Mouse (Mus musculus): ENCODE data around the gene Sectm1b. TPM values are rescaled to one million over a fixed set of nuclear protein-coding genes. Genes with fewer than 3 reads are reported as not detected.
"Not testable (repeated sequence)": the region's sequence is repeated elsewhere in the genome, so short reads cannot be mapped to it uniquely, and the experiment has no call there.

The Sectm1b gene
- total RNA-seq, 1 experiment = not detected

GRCm38 (mm10) chr11:121064197-121064596, 828 bp upstream of the Sectm1b start:
- in situ Hi-C loops (cut with MboI; ENCODE audit: low sequenced_read_pairs in 2 of 2, unreplicated experiment in 2 of 2) = no loop called here
- no peak overlapping the region for H3K9ac ChIP-seq (ENCODE audit: insufficient read depth, low read depth, low read length, poor library complexity, severe bottlenecking)
- H3K36me3 ChIP-seq (ENCODE audit: control insufficient read depth, insufficient read depth, low read length, poor library complexity, severe bottlenecking) = no peaks in the 10 kb centered on the region
- no peak overlapping the region for H3K4me3 ChIP-seq (ENCODE audit: insufficient read depth in 1 of 2, low read depth in 1 of 2, low read length in 2 of 2, poor library complexity in 1 of 2, severe bottlenecking in 1 of 2)
- H3K27ac ChIP-seq (ENCODE audit: insufficient read depth, low read depth, low read length, poor library complexity, severe bottlenecking) = no peak overlapping the region
- H3K9me3 ChIP-seq (ENCODE audit: control insufficient read depth, insufficient read depth, low read depth, low read length) = no peaks in the 10 kb centered on the region
- H3K4me1 ChIP-seq (ENCODE audit: control insufficient read depth in 2 of 2, insufficient read depth in 2 of 2, low read length in 2 of 2, poor library complexity in 1 of 2) = no peaks in the 10 kb centered on the region
- TF ChIP-seq MAFK (IDR thresholded peaks at IDR 0.05; ENCODE audit: insufficient read depth, low read depth, low read length) (no peak), CHD2 (IDR thresholded peaks at IDR 0.05; ENCODE audit: low read depth, low read length) (no peak), ZNF384 (IDR thresholded peaks at IDR 0.05; ENCODE audit: low read depth, low read length) (no peak), ZC3H11A (IDR thresholded peaks at IDR 0.05; ENCODE audit: borderline replicate concordance, low read depth, low read length) (no peak), HCFC1 (IDR thresholded peaks at IDR 0.05; ENCODE audit: borderline replicate concordance, insufficient read depth, low read length) (no peak)
- no peak for DNase-seq (ENCODE audit: low read depth, low spot score)

- no peak overlapping the region for H3K27ac ChIP-seq (ENCODE audit: insufficient read depth, low read depth, low read length, poor library complexity, severe bottlenecking)
- H3K9me3 ChIP-seq (ENCODE audit: control insufficient read depth, insufficient read depth, low read depth, low read length) = no peaks in the 10 kb centered on the region
- no peak overlapping the region for H3K4me3 ChIP-seq (ENCODE audit: insufficient read depth in 1 of 2, low read depth in 1 of 2, low read length in 2 of 2, poor library complexity in 1 of 2, severe bottlenecking in 1 of 2)
- no peak for DNase-seq (ENCODE audit: low read depth, low spot score)
- H3K4me1 ChIP-seq (ENCODE audit: control insufficient read depth in 2 of 2, insufficient read depth in 2 of 2, low read length in 2 of 2, poor library complexity in 1 of 2) = no peaks in the 10 kb centered on the region
- H3K36me3 ChIP-seq (ENCODE audit: control insufficient read depth, insufficient read depth, low read length, poor library complexity, severe bottlenecking) = no peaks in the 10 kb centered on the region
- no peak overlapping the region for H3K9ac ChIP-seq (ENCODE audit: insufficient read depth, low read depth, low read length, poor library complexity, severe bottlenecking)
- TF ChIP-seq ZC3H11A (IDR thresholded peaks at IDR 0.05; ENCODE audit: borderline replicate concordance, low read depth, low read length) = no peak
- TF ChIP-seq HCFC1 (IDR thresholded peaks at IDR 0.05; ENCODE audit: borderline replicate concordance, insufficient read depth, low read length) = no peak
- no peak for TF ChIP-seq CHD2 (IDR thresholded peaks at IDR 0.05; ENCODE audit: low read depth, low read length)
- TF ChIP-seq ZNF384 (IDR thresholded peaks at IDR 0.05; ENCODE audit: low read depth, low read length) = no peak
- TF ChIP-seq MAFK (IDR thresholded peaks at IDR 0.05; ENCODE audit: insufficient read depth, low read depth, low read length) = no peak
- in situ Hi-C loops (cut with MboI; ENCODE audit: low sequenced_read_pairs in 2 of 2, unreplicated experiment in 2 of 2) = no loop called here
Observed at GRCm38 (mm10) chr11:121061615-121062014, 1.8 kb downstream of the Sectm1b start.

- DNase-seq (ENCODE audit: low read depth, low spot score); H3K36me3 ChIP-seq (ENCODE audit: control insufficient read depth, insufficient read depth, low read length, poor library complexity, severe bottlenecking); in situ Hi-C loops (cut with MboI; ENCODE audit: low sequenced_read_pairs in 2 of 2, unreplicated experiment in 2 of 2); H3K4me3 ChIP-seq (ENCODE audit: insufficient read depth in 1 of 2, low read depth in 1 of 2, low read length in 2 of 2, poor library complexity in 1 of 2, severe bottlenecking in 1 of 2); H3K4me1 ChIP-seq (ENCODE audit: control insufficient read depth in 2 of 2, insufficient read depth in 2 of 2, low read length in 2 of 2, poor library complexity in 1 of 2); H3K27ac ChIP-seq (ENCODE audit: insufficient read depth, low read depth, low read length, poor library complexity, severe bottlenecking); H3K9me3 ChIP-seq (ENCODE audit: control insufficient read depth, insufficient read depth, low read depth, low read length); H3K9ac ChIP-seq (ENCODE audit: insufficient read depth, low read depth, low read length, poor library complexity, severe bottlenecking): not testable (repeated sequence)
Observed at GRCm38 (mm10) chr11:121060401-121061067, 2.8 kb downstream of the Sectm1b start.

GRCm38 (mm10) chr11:121059471-121059870, 3.9 kb downstream of the Sectm1b start:
- TF ChIP-seq MAFK (IDR thresholded peaks at IDR 0.05; ENCODE audit: insufficient read depth, low read depth, low read length) = no peak
- no peak for TF ChIP-seq ZNF384 (IDR thresholded peaks at IDR 0.05; ENCODE audit: low read depth, low read length)
- no peak for TF ChIP-seq HCFC1 (IDR thresholded peaks at IDR 0.05; ENCODE audit: borderline replicate concordance, insufficient read depth, low read length)
- TF ChIP-seq CHD2 (IDR thresholded peaks at IDR 0.05; ENCODE audit: low read depth, low read length) = no peak
- TF ChIP-seq ZC3H11A (IDR thresholded peaks at IDR 0.05; ENCODE audit: borderline replicate concordance, low read depth, low read length) = no peak
- Histone ChIP-seq H3K9me3 (ENCODE audit: control insufficient read depth, insufficient read depth, low read depth, low read length) (no peaks in the 10 kb centered on the region), H3K27ac (ENCODE audit: insufficient read depth, low read depth, low read length, poor library complexity, severe bottlenecking) (no peak overlapping the region), H3K9ac (ENCODE audit: insufficient read depth, low read depth, low read length, poor library complexity, severe bottlenecking) (no peak overlapping the region), H3K36me3 (ENCODE audit: control insufficient read depth, insufficient read depth, low read length, poor library complexity, severe bottlenecking) (no peaks in the 10 kb centered on the region), H3K4me1 (ENCODE audit: control insufficient read depth in 2 of 2, insufficient read depth in 2 of 2, low read length in 2 of 2, poor library complexity in 1 of 2) (no peaks in the 10 kb centered on the region), H3K4me3 (ENCODE audit: insufficient read depth in 1 of 2, low read depth in 1 of 2, low read length in 2 of 2, poor library complexity in 1 of 2, severe bottlenecking in 1 of 2) (no peak overlapping the region)
- in situ Hi-C loops (cut with MboI; ENCODE audit: low sequenced_read_pairs in 2 of 2, unreplicated experiment in 2 of 2) = no loop called here
- no peak for DNase-seq (ENCODE audit: low read depth, low spot score)

GRCm38 (mm10) chr11:121058956-121059355, 4.4 kb downstream of the Sectm1b start:
- no peaks in the 10 kb centered on the region for H3K4me1 ChIP-seq (ENCODE audit: control insufficient read depth in 2 of 2, insufficient read depth in 2 of 2, low read length in 2 of 2, poor library complexity in 1 of 2)
- no peak overlapping the region for H3K27ac ChIP-seq (ENCODE audit: insufficient read depth, low read depth, low read length, poor library complexity, severe bottlenecking)
- no peak overlapping the region for H3K4me3 ChIP-seq (ENCODE audit: insufficient read depth in 1 of 2, low read depth in 1 of 2, low read length in 2 of 2, poor library complexity in 1 of 2, severe bottlenecking in 1 of 2)
- H3K9ac ChIP-seq (ENCODE audit: insufficient read depth, low read depth, low read length, poor library complexity, severe bottlenecking) = no peak overlapping the region
- in situ Hi-C loops (cut with MboI; ENCODE audit: low sequenced_read_pairs in 2 of 2, unreplicated experiment in 2 of 2) = no loop called here
- DNase-seq (ENCODE audit: low read depth, low spot score) = no peak
- no peaks in the 10 kb centered on the region for H3K36me3 ChIP-seq (ENCODE audit: control insufficient read depth, insufficient read depth, low read length, poor library complexity, severe bottlenecking)
- H3K9me3 ChIP-seq (ENCODE audit: control insufficient read depth, insufficient read depth, low read depth, low read length) = no peaks in the 10 kb centered on the region
- TF ChIP-seq HCFC1 (IDR thresholded peaks at IDR 0.05; ENCODE audit: borderline replicate concordance, insufficient read depth, low read length) = no peak
- TF ChIP-seq ZC3H11A (IDR thresholded peaks at IDR 0.05; ENCODE audit: borderline replicate concordance, low read depth, low read length) = no peak
- TF ChIP-seq ZNF384 (IDR thresholded peaks at IDR 0.05; ENCODE audit: low read depth, low read length) = no peak
- no peak for TF ChIP-seq CHD2 (IDR thresholded peaks at IDR 0.05; ENCODE audit: low read depth, low read length)
- TF ChIP-seq MAFK (IDR thresholded peaks at IDR 0.05; ENCODE audit: insufficient read depth, low read depth, low read length) = no peak
